Mouse (Mus musculus): ENCODE results near the gene Gyg. TPM values are rescaled to one million over a fixed set of nuclear protein-coding genes. Genes with fewer than 3 reads are reported as not detected.
"Not testable (repeated sequence)": the region's sequence is repeated elsewhere in the genome, so short reads cannot be mapped to it uniquely, and the experiment has no call there.

The Gyg gene
- polyA plus RNA-seq, 1 experiment: 14.8 TPM

DNA sequence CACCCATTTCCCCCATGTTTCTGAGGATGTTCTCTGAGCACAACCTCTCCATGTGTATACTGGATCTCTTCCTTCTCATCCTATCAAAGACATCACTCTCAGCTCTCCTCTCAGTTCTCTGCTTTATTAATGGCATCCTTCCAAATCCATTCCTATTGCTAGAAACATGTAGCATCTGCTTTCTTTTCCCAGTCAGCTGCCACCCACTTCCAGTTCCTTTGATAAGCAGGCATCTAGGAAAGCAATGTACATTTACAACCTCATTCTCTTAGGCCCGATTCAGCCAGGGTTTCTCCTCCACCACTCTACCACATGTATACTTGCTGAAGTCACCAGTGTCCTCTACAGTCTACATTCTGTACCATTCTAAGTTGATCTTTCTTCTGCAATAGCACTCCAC lies 21.4 kb downstream of the Gyg start:
- Histone ChIP-seq H3K27me3 (replicated peaks) (no peaks in the 10 kb centered on the region), H3K4me3 (replicated peaks) (no peak overlapping the region), H3K4me1 (peaks cover 81% of the 10 kb centered on the region), H3K9me3 (no peaks in the 10 kb centered on the region), H3K36me3 (replicated peaks; ENCODE audit: low read length) (peaks cover 79% of the 10 kb centered on the region)
- TF ChIP-seq GATA1 (IDR thresholded peaks at IDR 0.05; ENCODE audit: borderline replicate concordance, low read length) (no peak), FLI1 (IDR thresholded peaks at IDR 0.05; ENCODE audit: low read length) (no peak)

DNA sequence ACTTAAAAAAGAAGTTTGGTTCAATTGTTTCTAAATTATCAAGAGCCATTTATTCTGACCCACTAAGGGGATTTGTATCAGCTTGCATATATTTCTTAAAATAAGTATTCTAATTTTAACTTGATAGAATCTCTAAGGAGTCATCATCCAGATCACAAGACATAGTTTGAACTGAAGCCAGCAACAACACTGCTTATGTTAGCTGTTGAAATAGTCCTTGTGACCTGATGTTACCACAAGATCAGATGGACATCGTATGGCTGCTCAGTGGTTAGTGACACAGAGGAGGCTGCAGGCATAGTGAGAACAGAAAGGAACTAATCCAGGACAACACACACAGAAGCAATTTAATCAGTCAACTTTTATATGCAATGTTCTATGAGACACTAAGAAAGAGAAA lies 22.4 kb downstream of the Gyg start:
- Histone ChIP-seq H3K27me3 (replicated peaks) (no peaks in the 10 kb centered on the region), H3K4me3 (replicated peaks) (no peak overlapping the region), H3K36me3 (replicated peaks; ENCODE audit: low read length) (peaks cover 84% of the 10 kb centered on the region), H3K4me1 (peaks cover 74% of the 10 kb centered on the region), H3K9me3 (no peaks in the 10 kb centered on the region)
- TF ChIP-seq FLI1 (IDR thresholded peaks at IDR 0.05; ENCODE audit: low read length) (no peak), GATA1 (IDR thresholded peaks at IDR 0.05; ENCODE audit: borderline replicate concordance, low read length) (no peak)

DNA sequence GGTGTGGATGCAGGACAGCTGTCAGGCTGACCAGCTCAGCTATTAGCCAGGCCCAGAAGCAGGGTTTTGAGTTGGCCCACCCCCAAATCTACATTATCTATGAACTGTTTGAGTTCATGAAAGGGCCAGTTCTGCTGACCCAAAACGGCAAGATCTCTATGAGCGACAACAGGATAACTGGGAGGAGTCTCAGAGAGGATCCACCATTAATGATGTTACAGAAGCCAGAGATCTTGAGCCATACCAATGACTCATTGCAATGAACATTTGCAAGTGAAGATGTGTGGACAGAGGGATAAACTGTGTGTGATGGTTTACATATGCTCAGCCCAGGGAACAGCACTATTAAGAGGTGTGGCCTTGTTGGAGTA lies 23.8 kb downstream of the Gyg start:
- H3K4me3 ChIP-seq (replicated peaks): peak overlapping the region; percentile 52
- H3K4me1 ChIP-seq: peaks cover 66% of the 10 kb centered on the region
- H3K36me3 ChIP-seq (replicated peaks; ENCODE audit: low read length): peaks cover 91% of the 10 kb centered on the region
- no peaks in the 10 kb centered on the region for H3K9me3 ChIP-seq
- no peak for TF ChIP-seq FLI1 (IDR thresholded peaks at IDR 0.05; ENCODE audit: low read length)
- no peak for TF ChIP-seq GATA1 (IDR thresholded peaks at IDR 0.05; ENCODE audit: borderline replicate concordance, low read length)
- H3K27me3 ChIP-seq (replicated peaks): no peaks in the 10 kb centered on the region

DNA sequence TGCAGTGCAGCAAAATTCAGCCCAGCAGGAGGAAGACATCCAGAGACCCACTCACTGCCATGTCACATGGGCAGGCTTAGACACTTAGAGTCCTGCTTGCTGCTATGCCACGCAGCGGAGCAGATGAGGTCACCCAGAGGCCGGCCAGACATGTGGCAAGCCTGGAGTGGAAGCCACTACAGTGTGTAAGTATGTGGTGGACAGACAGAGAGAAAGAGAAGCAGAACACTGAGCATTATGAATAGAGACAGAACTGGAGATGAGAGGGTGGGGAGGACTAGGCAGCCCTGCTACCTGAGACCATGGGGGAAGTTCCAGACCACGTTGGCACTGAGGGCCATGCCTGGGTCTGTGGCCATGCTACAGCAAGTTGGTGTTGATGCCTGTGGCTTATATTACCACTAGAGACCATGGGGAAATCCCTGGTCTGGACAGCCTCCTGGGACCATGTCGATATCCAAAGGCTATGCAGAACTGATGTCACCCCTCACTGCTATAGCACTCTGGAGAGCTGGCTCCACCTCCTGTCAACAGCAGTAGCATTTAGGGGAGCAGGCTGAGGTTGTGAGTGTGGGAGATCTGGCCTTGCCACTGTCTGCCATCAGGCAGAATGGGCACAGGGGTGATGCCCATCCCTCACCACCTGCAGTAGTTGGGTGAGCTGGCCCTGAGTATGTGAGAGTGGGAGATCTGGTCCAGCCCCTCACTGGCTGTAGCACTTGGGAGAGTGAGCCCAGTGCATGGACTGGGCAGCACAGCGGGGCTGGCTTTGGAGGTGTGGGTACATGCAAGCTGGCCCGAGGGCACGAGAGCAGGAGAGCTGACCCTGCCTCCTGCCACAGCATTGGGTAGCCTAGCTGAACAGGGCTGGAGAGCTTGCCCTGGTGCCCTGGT lies 24.4 kb downstream of the Gyg start:
- no peak for TF ChIP-seq FLI1 (IDR thresholded peaks at IDR 0.05; ENCODE audit: low read length)
- Histone ChIP-seq H3K36me3 (replicated peaks; ENCODE audit: low read length) (peaks cover 91% of the 10 kb centered on the region), H3K27me3 (replicated peaks) (no peaks in the 10 kb centered on the region), H3K9me3 (no peaks in the 10 kb centered on the region), H3K4me3 (replicated peaks) (peak overlapping the region; percentile 76), H3K4me1 (peaks cover 60% of the 10 kb centered on the region)

DNA sequence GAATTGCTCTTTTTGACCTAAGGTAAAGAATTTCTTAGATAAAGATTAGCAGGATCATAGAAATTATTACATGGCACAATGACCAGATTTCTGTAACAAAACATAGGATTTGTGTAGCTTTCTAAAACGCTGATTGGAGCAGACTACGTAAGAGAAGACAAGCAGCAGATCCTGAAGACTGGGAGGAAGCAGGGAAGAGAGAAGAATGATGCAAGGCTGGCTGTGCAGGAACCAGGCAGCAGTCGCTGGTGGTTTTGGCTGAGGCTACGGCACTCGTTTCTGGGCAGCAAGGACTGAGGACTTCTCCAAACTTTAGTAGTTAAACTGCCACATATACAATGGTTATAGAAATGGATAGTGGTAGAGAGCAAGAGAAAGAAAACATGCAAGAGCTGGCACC lies 25.6 kb downstream of the Gyg start:
- TF ChIP-seq FLI1 (IDR thresholded peaks at IDR 0.05; ENCODE audit: low read length) (no peak), GATA1 (IDR thresholded peaks at IDR 0.05; ENCODE audit: borderline replicate concordance, low read length) (no peak)
- Histone ChIP-seq H3K9me3 (no peaks in the 10 kb centered on the region), H3K36me3 (replicated peaks; ENCODE audit: low read length) (peaks cover 94% of the 10 kb centered on the region), H3K27me3 (replicated peaks) (no peaks in the 10 kb centered on the region), H3K4me1 (peaks cover 48% of the 10 kb centered on the region), H3K4me3 (replicated peaks) (no peak overlapping the region)

DNA sequence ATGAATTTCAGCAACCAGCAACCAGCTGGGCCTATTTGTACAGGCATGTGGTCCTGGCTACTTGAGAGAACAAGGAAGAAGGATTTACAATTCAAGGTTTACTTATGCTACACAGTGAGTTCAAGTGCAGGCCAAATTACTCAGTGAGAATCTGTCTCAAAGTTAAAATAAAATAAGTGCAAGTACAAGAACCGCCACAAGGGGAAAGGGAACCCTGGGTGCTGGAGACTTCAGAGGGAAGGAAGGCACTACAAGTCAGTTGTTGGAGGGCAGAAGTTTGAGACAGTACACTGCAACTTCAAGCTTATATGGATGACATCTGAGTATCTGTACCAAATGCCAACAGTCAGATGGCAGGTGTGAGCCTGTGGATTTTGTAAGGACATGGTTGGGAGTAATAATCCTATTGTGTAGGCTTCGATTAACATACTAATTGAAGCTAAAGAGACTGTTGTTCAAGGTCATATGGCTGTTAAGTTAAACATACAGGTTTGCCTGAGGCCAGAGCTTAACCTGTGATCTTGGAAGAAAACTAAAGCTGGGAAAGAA lies 28.0 kb downstream of the Gyg start:
- TF ChIP-seq GATA1 (IDR thresholded peaks at IDR 0.05; ENCODE audit: borderline replicate concordance, low read length) (no peak), FLI1 (IDR thresholded peaks at IDR 0.05; ENCODE audit: low read length) (no peak)
- H3K4me3 ChIP-seq (replicated peaks): no peak overlapping the region

DNA sequence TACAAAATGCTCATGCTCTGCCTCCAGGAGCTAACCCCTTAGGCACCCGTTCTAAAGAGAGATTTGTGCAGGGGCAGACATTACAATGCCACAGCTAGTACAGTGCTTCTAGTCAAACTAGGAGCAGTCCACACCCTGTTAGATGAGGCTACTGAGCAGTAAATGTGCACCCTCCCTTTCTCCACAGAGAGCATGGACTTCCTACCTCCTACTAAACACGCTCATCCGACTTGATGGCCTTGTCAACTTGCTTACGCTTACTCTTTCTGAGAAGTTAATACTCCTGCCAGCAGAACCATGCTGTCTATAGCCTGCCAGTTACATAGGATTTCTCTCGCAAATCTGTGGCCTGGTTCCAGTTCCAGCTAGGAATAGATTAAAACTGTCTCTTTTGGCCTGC lies 29.5 kb downstream of the Gyg start:
- Histone ChIP-seq H3K4me3 (replicated peaks) (no peak overlapping the region), H3K27me3 (replicated peaks) (no peaks in the 10 kb centered on the region), H3K4me1 (peaks cover 18% of the 10 kb centered on the region), H3K9me3 (no peaks in the 10 kb centered on the region), H3K36me3 (replicated peaks; ENCODE audit: low read length) (peaks cover 97% of the 10 kb centered on the region)
- no peak for TF ChIP-seq GATA1 (IDR thresholded peaks at IDR 0.05; ENCODE audit: borderline replicate concordance, low read length)
- no peak for TF ChIP-seq FLI1 (IDR thresholded peaks at IDR 0.05; ENCODE audit: low read length)

More for the DNA sequence above, 28.0 kb downstream of the Gyg start:
- no peaks in the 10 kb centered on the region for H3K9me3 ChIP-seq
- peaks cover 95% of the 10 kb centered on the region for H3K36me3 ChIP-seq (replicated peaks; ENCODE audit: low read length)
- peaks cover 29% of the 10 kb centered on the region for H3K4me1 ChIP-seq
- no peaks in the 10 kb centered on the region for H3K27me3 ChIP-seq (replicated peaks)

DNA sequence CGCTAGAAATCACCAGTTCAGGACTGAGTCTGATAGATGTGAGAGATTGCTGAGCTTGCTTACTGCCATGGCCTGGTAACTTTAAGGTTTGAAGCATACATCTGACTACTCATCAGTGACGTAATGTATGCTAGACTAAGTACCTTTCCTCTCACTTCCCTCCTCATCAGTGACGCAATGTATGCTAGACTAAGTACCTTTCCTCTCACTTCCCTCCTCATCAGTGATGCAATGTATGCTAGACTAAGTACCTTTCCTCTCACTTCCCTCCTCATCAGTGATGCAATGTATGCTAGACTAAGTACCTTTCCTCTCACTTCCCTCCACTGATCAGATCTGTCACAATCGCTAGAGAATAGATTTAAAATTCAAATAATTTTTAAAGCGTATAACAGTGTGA lies 33.5 kb downstream of the Gyg start:
- peaks cover 90% of the 10 kb centered on the region for H3K36me3 ChIP-seq (replicated peaks; ENCODE audit: low read length)
- H3K4me1 ChIP-seq: not testable (repeated sequence)

DNA sequence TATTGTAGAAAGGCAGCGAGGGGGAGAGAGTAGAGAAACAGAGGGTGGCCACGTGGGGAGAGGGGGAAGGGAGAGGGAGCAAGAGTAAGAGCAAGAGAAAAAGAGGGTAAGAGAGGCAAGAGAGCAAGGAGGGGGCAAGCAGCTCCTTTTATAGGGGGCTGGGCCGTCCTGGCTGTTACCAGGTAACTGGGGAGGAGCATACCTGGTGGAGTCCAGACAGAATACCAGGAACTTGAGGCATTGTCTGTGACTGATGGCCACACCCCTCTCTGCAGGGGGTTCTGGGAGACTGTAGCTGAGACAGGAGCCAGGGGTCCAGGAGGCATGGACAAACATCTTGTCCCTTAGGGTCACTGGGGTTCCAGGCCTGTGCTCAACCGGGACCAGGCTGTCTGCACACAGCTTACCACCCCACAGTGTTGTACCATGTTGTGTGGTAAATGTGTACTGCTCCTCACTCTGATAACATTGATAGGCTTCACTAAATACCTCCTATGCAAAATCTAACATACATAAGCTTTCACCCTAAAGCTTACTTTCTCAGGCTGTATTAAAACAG lies 35.4 kb downstream of the Gyg start:
- H3K36me3 ChIP-seq (replicated peaks; ENCODE audit: low read length): peaks cover 83% of the 10 kb centered on the region

More for the DNA sequence above, 33.5 kb downstream of the Gyg start:
- H3K9me3 ChIP-seq; H3K4me3 ChIP-seq (replicated peaks); H3K27me3 ChIP-seq (replicated peaks): not testable (repeated sequence)

DNA sequence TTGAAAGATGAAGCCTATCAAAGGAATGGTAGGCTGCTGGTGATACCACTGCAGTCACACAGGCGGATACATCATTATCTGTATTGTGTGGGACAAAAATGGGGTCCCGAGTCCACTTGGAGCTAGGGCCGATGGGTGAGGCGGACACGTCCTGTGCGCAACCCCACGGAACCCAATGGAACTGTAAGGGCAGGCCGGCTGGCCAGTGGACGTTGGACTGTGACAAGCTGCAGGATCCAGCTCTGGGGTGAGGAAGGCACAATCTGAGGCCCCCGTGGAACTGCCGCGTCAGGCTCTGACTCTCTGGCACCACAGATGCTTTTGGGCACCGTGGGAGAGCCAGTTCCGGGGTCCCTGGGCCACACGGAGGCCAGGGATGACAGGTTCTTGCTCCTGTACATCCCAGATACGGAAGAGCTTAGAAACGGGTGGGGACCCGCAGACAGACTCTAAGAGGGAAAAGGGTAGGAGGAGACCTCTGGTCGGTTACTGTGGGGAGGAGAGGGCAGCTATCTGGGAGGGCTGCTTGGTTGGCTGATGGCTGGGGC lies 36.0 kb downstream of the Gyg start:
- TF ChIP-seq FLI1 (IDR thresholded peaks at IDR 0.05; ENCODE audit: low read length): no peak
- no peak for TF ChIP-seq GATA1 (IDR thresholded peaks at IDR 0.05; ENCODE audit: borderline replicate concordance, low read length)
- no peaks in the 10 kb centered on the region for H3K9me3 ChIP-seq
- H3K27me3 ChIP-seq (replicated peaks): no peaks in the 10 kb centered on the region
- H3K4me1 ChIP-seq: no peaks in the 10 kb centered on the region; the same call in 1 of the 2 replicates
- peaks cover 78% of the 10 kb centered on the region for H3K36me3 ChIP-seq (replicated peaks; ENCODE audit: low read length)
- H3K4me3 ChIP-seq (replicated peaks): no peak overlapping the region

More for the DNA sequence above, 35.4 kb downstream of the Gyg start:
- TF ChIP-seq GATA1 (IDR thresholded peaks at IDR 0.05; ENCODE audit: borderline replicate concordance, low read length): no peak
- TF ChIP-seq FLI1 (IDR thresholded peaks at IDR 0.05; ENCODE audit: low read length): no peak
- Histone ChIP-seq H3K27me3 (replicated peaks) (no peaks in the 10 kb centered on the region), H3K4me1 (no peaks in the 10 kb centered on the region; the same call in 1 of the 2 replicates), H3K4me3 (replicated peaks) (no peak overlapping the region), H3K9me3 (no peaks in the 10 kb centered on the region)
